Mouse (Mus musculus) kidney, adult 2 months (tissue): ENCODE results near the gene Atg7. TPM values are rescaled to one million over a fixed set of nuclear protein-coding genes. Genes with fewer than 3 reads are reported as not detected.

Experiments
- DNase-seq: peaks from one replicate; pipeline ENCODE4 v3.0.0; 2021
- H3K27ac ChIP-seq: fragments of 200-500 bp; 2 replicates; pipeline ENCODE4 v1.5.1; 2012; ENCODE audit warnings: low read depth, low read length, control low read depth, inconsistent platforms; ENCODE audit not compliant: insufficient read depth
- H3K27me3 ChIP-seq: fragments of 200-500 bp; replicated peaks from 2 replicates; pipeline ENCODE4 v1.6.1; 2012; ENCODE audit warnings: mild to moderate bottlenecking, moderate library complexity, low read length, inconsistent platforms; ENCODE audit not compliant: control insufficient read depth, insufficient read depth
- H3K36me3 ChIP-seq: fragments of 200-500 bp; 2 replicates; pipeline ENCODE4 v1.6.1; 2012; ENCODE audit warnings: mild to moderate bottlenecking, moderate library complexity, low read length, inconsistent platforms; ENCODE audit not compliant: control insufficient read depth, insufficient read depth
- H3K4me1 ChIP-seq: fragments of 200-500 bp; 2 replicates; pipeline ENCODE4 v1.6.1; 2011; ENCODE audit warnings: low read length; ENCODE audit not compliant: control insufficient read depth, insufficient read depth
- H3K4me3 ChIP-seq: fragments of 200-500 bp; 2 replicates; pipeline ENCODE4 v1.5.1; 2011; ENCODE audit warnings: mild to moderate bottlenecking, low read depth, low read length, control low read depth; ENCODE audit not compliant: insufficient read depth
- CTCF ChIP-seq: fragments of 200-500 bp; conservative IDR thresholded peaks from 2 replicates; pipeline ENCODE4 v1.5.1; 2011; ENCODE audit warnings: low read depth, mild to moderate bottlenecking, control low read depth, low read length, moderate library complexity, mixed read lengths; ENCODE audit not compliant: insufficient read depth, insufficient read length
- POLR2A ChIP-seq: fragments of 200-500 bp; IDR thresholded peaks from one replicate; pipeline ENCODE4 v1.6.1; 2011; ENCODE audit warnings: low read depth, low read length, control low read depth
- WGBS: fragments of 180-500 bp; shearing (Covaris S2); methylation state at CpG from one replicate; pipeline ENCODE4 v1.1.7; 2018; 5-methylcytosine and 5-hydroxymethylcytosine counted together
- polyA plus RNA-seq: library from polyadenylated mRNA; depleted of rRNA; stranded (reverse); fragments of >200 nt; gene quantifications from 2 replicates; pipeline ENCODE4 v1.2.3, GENCODE M21; 2012

The Atg7 gene
- polyA plus RNA-seq, 1 experiment: 20.6 TPM

DNA sequence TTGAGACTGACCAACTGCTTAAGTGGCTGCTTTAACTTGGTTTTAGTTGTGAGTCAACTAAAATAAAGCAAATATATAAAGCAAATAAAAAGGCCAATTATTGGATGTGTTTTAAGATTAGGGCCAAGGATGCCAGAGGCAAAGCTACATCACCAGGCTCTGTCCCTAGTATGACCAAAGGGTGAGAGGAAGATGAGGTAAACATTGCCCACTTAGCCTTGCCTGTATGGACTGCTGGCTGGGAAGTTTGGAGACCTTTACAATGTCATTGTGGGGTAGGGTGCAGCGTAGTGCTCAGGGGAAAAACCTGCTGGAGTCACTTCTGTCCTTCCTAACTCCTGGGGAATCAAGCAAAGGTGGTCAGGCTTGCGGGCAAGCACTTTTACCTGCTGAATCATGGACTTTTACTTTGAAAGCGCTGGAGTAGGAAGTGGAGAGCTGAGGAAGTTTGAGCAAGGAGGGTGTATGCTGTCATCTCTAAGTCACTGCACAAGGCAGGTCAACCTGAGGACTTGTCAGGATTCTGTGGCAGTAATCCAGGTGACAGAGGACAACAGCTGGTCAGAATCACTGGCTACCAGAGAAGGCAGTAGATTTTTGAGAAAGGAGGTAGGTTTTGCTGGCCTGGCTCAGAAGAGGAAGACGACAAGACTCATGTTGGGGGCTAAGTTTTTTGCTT, 5.6 kb downstream of the Atg7 start:
- no peak overlapping the region for H3K27ac ChIP-seq
- no peak overlapping the region for H3K4me3 ChIP-seq
- WGBS: 83% methylated on average over 4 of the region's 4 CpGs
- TF ChIP-seq POLR2A (no peak), CTCF (no peak)
- DNase-seq: no peak
- H3K36me3 ChIP-seq: no peaks in the 10 kb centered on the region
- no peaks in the 10 kb centered on the region; the same call in 1 of the 2 replicates for H3K4me1 ChIP-seq
- H3K27me3 ChIP-seq: no peaks in the 10 kb centered on the region

DNA sequence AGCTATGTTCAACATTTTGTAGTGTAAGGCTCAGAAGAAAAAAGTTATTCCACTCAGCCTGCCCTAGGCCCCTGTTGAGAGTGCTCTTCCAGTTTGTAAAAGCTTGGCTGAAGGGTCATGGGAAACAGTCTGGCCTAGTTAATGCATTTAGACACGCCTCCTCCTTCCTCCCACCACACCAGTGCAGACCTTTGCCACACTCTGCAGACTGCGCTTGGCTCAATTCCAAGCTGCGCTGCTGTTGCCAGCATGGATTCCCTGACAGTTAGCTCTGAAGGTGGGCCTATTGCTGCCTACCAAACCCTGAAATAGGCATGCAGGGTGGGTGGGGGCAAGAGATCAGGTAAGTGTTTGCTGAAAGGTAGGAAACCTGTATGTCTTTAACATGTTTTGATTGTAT, 9.3 kb downstream of the Atg7 start:
- no peak overlapping the region for H3K27ac ChIP-seq
- TF ChIP-seq POLR2A (no peak), CTCF (no peak)
- H3K4me1 ChIP-seq: no peaks in the 10 kb centered on the region
- DNase-seq: peak; percentile 12
- H3K36me3 ChIP-seq: no peaks in the 10 kb centered on the region
- H3K4me3 ChIP-seq: no peak overlapping the region
- no peaks in the 10 kb centered on the region for H3K27me3 ChIP-seq
- 44% methylated on average over 3 of the region's 3 CpGs for WGBS

DNA sequence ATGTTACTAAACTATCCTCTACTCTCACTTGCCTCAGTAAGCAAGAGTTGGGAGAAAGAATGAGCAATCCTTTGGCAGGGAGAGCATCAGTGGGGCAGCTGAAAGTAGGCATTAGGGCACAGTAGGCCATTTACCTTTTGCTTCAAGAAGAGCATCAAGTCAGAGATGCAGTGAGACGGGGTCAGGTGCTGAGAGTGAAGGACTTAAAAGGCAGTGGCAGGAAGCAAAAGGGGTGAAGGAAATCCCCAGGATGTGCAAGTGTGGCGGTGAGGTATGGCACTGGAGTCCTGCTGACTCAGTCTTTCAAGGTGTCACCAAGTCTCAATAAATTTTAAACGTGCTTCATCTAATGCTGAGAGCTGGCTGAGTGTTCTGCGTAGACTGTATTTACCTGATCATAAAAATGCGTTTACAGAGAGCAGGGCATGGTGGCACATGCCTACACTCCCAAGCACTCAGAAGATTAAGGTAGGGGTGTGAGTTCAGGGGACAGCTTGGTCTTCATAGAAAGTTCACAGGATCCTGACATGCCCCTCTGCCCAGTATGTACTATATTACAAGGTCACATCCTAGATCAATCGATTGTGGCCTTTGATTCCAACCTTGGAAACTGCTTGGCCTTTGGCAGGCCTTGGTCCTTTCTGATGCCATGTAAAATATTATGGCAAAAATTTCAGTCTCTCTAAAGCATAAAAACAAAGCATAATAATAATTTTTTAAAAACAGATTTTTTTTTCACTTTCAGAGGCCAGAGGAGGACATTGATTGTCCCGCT, 14.1 kb downstream of the Atg7 start:
- Histone ChIP-seq H3K4me3 (no peak overlapping the region), H3K36me3 (no peaks in the 10 kb centered on the region), H3K27ac (no peak overlapping the region), H3K4me1 (no peaks in the 10 kb centered on the region), H3K27me3 (no peaks in the 10 kb centered on the region)
- 88% methylated on average over 7 of the region's 7 CpGs for WGBS
- TF ChIP-seq POLR2A: no peak
- TF ChIP-seq CTCF: no peak
- DNase-seq: no peak

DNA sequence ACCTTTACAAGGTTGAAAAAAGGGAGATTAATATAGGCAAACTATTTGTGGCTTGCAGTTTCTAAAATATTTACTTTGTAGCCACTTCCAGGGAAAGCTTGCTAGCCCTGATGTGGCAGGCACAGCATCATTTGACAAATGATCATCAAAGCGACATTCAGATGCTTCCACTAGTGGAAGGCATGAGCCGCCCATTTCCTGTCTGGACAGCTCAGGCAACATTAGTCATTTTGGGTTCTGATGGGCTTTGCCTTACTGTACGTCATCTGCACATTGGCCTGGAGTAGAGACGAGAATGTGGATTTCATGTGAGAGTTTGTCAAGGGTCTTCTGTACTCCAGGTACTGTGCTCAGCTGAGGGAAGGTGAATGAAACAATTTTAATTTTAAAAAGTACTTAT, 14.9 kb downstream of the Atg7 start:
- Histone ChIP-seq H3K27ac (no peak overlapping the region), H3K4me3 (no peak overlapping the region), H3K4me1 (no peaks in the 10 kb centered on the region), H3K36me3 (no peaks in the 10 kb centered on the region), H3K27me3 (no peaks in the 10 kb centered on the region)
- WGBS: 78% methylated on average over 4 of the region's 4 CpGs
- DNase-seq: peak; percentile 18
- TF ChIP-seq POLR2A (no peak), CTCF (no peak)

DNA sequence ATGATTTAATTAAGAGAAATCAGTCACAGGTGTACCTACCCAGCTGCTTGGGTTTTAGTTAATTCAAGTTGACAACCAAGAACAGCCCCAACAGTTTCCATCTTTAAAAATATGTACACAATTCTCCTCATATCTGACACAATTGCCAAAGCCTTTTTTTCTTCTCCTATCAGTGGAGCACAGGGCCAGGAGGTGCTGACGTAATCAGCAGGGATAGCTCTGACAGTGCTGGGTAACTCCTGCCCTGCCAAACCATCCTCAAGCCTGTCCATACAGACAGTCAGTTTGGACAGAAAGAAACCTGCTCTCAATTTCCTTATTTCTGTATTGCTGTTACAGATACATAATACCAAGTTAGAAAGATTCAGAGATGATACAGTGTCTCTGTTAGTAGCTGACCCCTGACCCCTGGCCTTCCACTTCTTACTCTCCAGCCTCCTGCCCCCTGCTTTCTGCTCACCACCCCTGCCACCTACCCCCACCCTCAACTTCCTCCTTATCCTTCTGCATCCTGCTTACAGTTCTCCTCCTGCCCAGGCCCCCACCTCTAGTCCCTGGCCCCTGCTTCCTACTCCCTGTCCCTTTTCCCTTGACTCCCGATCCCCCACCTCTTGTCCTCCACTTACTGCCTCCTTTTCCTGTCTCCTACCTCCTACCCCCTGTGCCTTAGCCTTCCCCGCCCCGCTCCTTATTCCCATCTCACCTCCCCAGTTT, 16.5 kb downstream of the Atg7 start:
- no peaks in the 10 kb centered on the region for H3K4me1 ChIP-seq
- H3K27me3 ChIP-seq: no peaks in the 10 kb centered on the region
- no peak for TF ChIP-seq CTCF
- no peak for TF ChIP-seq POLR2A
- H3K36me3 ChIP-seq: no peaks in the 10 kb centered on the region
- no peak overlapping the region for H3K4me3 ChIP-seq
- H3K27ac ChIP-seq: no peak overlapping the region
- no peak for DNase-seq
- WGBS: 80% methylated on average over 4 of the region's 4 CpGs

DNA sequence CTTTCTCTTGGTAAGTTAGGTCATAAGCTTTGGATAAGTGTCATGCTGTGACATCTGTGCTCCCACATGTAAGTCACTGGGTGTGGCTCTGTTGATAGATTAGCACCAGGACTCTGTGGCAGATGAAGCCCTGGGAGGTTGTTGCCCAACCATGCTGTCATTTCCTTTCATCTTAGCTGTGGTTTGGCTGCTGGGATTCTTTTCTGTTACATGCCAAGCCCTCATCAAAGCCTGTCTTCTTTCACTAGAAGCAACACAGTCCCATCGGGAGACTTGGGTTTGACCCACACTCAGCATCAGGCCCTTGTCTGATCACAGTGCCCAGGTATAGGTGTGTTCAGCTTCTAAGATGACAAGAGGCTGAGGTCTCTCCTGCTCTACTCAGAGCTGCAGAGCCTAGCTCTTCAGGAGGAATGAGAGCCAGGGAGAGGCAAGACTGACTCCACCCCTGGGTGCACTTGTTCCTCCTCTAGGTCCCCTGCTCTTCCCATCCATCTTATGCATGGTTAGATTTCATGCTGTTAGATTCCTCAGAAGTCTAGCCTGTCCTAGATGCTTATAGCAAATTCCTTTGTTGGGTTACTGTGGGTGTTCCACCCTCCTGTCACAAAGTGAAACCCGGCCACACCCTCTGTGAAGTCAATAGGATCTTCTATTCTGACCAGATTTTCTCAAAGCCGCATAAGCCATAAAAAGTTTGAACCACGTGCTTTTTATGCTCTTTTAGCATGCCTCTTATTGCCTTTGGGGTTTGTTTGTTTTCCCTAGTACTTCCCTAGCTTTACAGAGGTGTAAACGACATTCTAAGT, 17.3 kb downstream of the Atg7 start:
- H3K4me1 ChIP-seq: no peaks in the 10 kb centered on the region
- DNase-seq: no peak
- H3K4me3 ChIP-seq: no peak overlapping the region
- TF ChIP-seq CTCF (no peak), POLR2A (no peak)
- H3K36me3 ChIP-seq: no peaks in the 10 kb centered on the region
- no peak overlapping the region for H3K27ac ChIP-seq
- WGBS: 43% methylated on average over 5 of the region's 5 CpGs
- no peaks in the 10 kb centered on the region for H3K27me3 ChIP-seq

DNA sequence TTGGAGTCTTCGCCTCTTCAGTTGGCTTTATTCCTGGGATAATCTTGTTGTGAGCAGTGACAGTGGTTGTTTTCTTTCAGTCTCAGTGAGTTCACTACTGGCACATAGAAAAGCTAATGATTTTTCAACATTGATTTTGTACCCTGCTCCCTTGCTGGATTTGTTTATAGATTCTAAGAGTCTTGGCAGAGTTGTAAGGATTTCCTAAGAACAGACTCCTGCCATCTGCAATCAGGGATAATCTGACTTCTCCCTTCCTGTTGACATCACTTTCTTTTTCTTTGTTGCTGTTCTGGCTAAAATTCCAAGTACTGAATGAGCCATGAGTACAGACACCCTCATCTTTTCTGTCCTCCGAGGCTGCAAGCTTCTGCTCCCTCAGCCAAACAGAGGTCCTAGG, 20.8 kb downstream of the Atg7 start:
- Histone ChIP-seq H3K27ac (no peak overlapping the region), H3K4me1 (no peaks in the 10 kb centered on the region), H3K4me3 (no peak overlapping the region), H3K27me3 (no peaks in the 10 kb centered on the region), H3K36me3 (no peaks in the 10 kb centered on the region)
- no peak for TF ChIP-seq CTCF
- WGBS: 89% methylated on average over 2 of the region's 2 CpGs
- no peak for DNase-seq
